Mouse (Mus musculus) cerebellum, adult 18-20 months (tissue): ENCODE results near the gene Abhd17a.

ENCODE experiments used
- DNase-seq, 2 experiments: peaks; one replicate each; pipeline ENCODE4 v3.0.0; 2021

Abhd17a gene

GRCm38 (mm10) chr10:80589879-80590854, at the start of gene Abhd17a:
Gene Abhd17a (minus strand): TSS chr10:80590341.
- peak; percentile 90 to 97 for DNase-seq

GRCm38 (mm10) chr10:80635345-80635744, 45.2 kb upstream of the Abhd17a start:
- no peak for DNase-seq

GRCm38 (mm10) chr10:80628925-80629324, 38.8 kb upstream of the Abhd17a start:
- DNase-seq, result no peak

- DNase-seq, result no peak
Observed at GRCm38 (mm10) chr10:80627685-80628084, 37.5 kb upstream of the Abhd17a start.

- DNase-seq, result no peak
Observed at GRCm38 (mm10) chr10:80625764-80626163, 35.6 kb upstream of the Abhd17a start.

GRCm38 (mm10) chr10:80623457-80624191, 33.5 kb upstream of the Abhd17a start:
- DNase-seq, result peak; percentile 62 to 66

- DNase-seq, result peak; percentile 51 to 52
Observed at GRCm38 (mm10) chr10:80622661-80623456, 32.7 kb upstream of the Abhd17a start, which contains the start of gene Csnk1g2. Gene Csnk1g2 (plus strand): TSS chr10:80622838.

GRCm38 (mm10) chr10:80621940-80622660, 32.0 kb upstream of the Abhd17a start:
- DNase-seq, result peak; percentile 99 to 100

- DNase-seq, result no peak
Observed at GRCm38 (mm10) chr10:80621690-80621939, 31.5 kb upstream of the Abhd17a start.

GRCm38 (mm10) chr10:80620796-80621689, 30.9 kb upstream of the Abhd17a start:
- peak in 1 of 2 experiments; percentile 35 for DNase-seq

- DNase-seq, result peak in 1 of 2 experiments; percentile 21
Observed at GRCm38 (mm10) chr10:80620365-80620764, 30.2 kb upstream of the Abhd17a start.

GRCm38 (mm10) chr10:80619465-80620244, 29.5 kb upstream of the Abhd17a start:
- DNase-seq, result no peak

GRCm38 (mm10) chr10:80618181-80618580, 28.0 kb upstream of the Abhd17a start:
- no peak for DNase-seq

GRCm38 (mm10) chr10:80614351-80614750, 24.2 kb upstream of the Abhd17a start:
- DNase-seq, result no peak

GRCm38 (mm10) chr10:80613821-80614220, 23.7 kb upstream of the Abhd17a start:
- DNase-seq, result no peak

- no peak for DNase-seq
Observed at GRCm38 (mm10) chr10:80611905-80612304, 21.8 kb upstream of the Abhd17a start.

- DNase-seq, result peak in 1 of 2 experiments; percentile 65
Observed at GRCm38 (mm10) chr10:80611024-80611423, 20.9 kb upstream of the Abhd17a start.

- peak; percentile 90 for DNase-seq
Observed at GRCm38 (mm10) chr10:80610116-80610785, 20.1 kb upstream of the Abhd17a start.

- no peak for DNase-seq
Observed at GRCm38 (mm10) chr10:80609269-80609924, 19.3 kb upstream of the Abhd17a start.
